Mouse (Mus musculus): ENCODE measurements at regions not wholly inside any gene's neighbourhood (a gene's known extent, or its start where the extent isn't known, plus 50 kb on each side); places are given as distances from the start of the nearest gene placed in this dataset.

GRCm38 (mm10) chr6:144841510-144841909 lies 59.7 kb upstream of the Sox5 start:
- no peaks in the 10 kb centered on the region for H3K4me1 ChIP-seq (ENCODE audit: insufficient read depth, low read length)
- no peak overlapping the region for H3K4me3 ChIP-seq (ENCODE audit: low read depth, low read length)
- no peak for DNase-seq (ENCODE audit: low spot score)
- no peaks in the 10 kb centered on the region for H3K9me3 ChIP-seq (ENCODE audit: low read length)
- TF ChIP-seq CTCF (IDR thresholded peaks at IDR 0.05): peak; percentile 24; the same call in 1 of the 2 replicates
- no peak overlapping the region for H3K27ac ChIP-seq (ENCODE audit: low read depth, low read length)
- H3K9ac ChIP-seq (replicated peaks; ENCODE audit: low read length, poor library complexity, severe bottlenecking): no peak overlapping the region
- 75% methylated on average over 3 of the region's 3 CpGs for WGBS
- H3K4me2 ChIP-seq (ENCODE audit: low read depth, low read length, poor library complexity, severe bottlenecking): no peak overlapping the region
- no peaks in the 10 kb centered on the region for H3K27me3 ChIP-seq (ENCODE audit: insufficient read depth, low read length)
- H3K36me3 ChIP-seq (ENCODE audit: insufficient read depth, low read length): no peaks in the 10 kb centered on the region
- ATAC-seq (ENCODE audit: low FRiP score): no peak

- H3K4me3 ChIP-seq (ENCODE audit: low read depth, low read length): no peak overlapping the region
- TF ChIP-seq CTCF (IDR thresholded peaks at IDR 0.05): no peak
- H3K36me3 ChIP-seq (ENCODE audit: insufficient read depth, low read length): no peaks in the 10 kb centered on the region
- 100% methylated on average over 1 of the region's 1 CpGs for WGBS
- H3K4me2 ChIP-seq (ENCODE audit: low read depth, low read length, poor library complexity, severe bottlenecking): no peak overlapping the region
- DNase-seq (ENCODE audit: low spot score): no peak
- H3K27me3 ChIP-seq (ENCODE audit: insufficient read depth, low read length): no peaks in the 10 kb centered on the region
- no peaks in the 10 kb centered on the region for H3K9me3 ChIP-seq (ENCODE audit: low read length)
- ATAC-seq (ENCODE audit: low FRiP score): no peak
- no peaks in the 10 kb centered on the region for H3K4me1 ChIP-seq (ENCODE audit: insufficient read depth, low read length)
- no peak overlapping the region for H3K27ac ChIP-seq (ENCODE audit: low read depth, low read length)
- no peak overlapping the region for H3K9ac ChIP-seq (replicated peaks; ENCODE audit: low read length, poor library complexity, severe bottlenecking)
Measured at GRCm38 (mm10) chr6:144839383-144839782, 57.6 kb upstream of the Sox5 start.

DNA sequence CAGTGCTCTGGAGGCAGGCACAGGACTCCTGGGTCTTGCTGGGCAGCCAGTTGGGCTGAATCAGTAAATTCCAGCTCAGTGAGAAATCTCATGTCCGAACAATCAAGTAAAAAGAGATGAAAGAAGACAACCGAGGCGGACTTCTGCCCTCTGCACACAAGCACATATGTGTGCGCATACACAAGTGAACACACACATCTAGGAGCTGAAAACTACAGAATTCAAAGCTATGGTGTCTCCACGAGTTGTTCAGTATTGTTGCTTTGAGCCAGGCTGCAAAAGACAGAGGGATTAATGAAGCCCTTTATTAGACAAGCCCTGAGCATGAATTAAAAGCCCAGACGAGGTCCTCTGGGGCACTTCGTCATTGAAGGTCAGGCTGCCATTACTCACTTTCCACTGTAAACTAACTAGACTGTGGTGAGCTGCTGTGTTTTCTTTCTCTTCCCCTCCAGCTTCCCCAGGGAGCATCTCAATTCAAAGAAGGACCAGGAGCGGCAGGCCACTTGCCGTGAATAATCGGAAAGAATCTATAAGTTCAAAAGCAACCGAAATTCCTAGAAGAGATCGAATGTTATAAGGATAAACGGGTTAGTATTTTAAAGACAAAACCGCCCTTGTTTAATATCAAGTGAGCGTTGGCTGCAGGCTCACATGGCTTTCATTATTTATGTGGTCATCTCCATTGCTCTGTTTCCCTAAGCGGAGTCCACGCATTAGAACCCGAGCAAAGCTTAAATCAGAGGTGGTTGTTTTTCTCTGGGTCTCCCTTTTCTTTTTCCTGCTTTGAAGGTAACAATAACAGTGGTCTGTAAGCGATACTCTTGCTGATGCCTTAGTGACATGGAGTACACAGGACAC lies 52.8 kb upstream of the Sox5 start:
- WGBS: 27% methylated on average over 19 of the region's 19 CpGs
- H3K27ac ChIP-seq (ENCODE audit: low read depth, low read length): no peak overlapping the region
- no peaks in the 10 kb centered on the region for H3K36me3 ChIP-seq (ENCODE audit: insufficient read depth, low read length)
- no peak for ATAC-seq (ENCODE audit: low FRiP score)
- no peak overlapping the region for H3K4me3 ChIP-seq (ENCODE audit: low read depth, low read length)
- H3K4me1 ChIP-seq (ENCODE audit: insufficient read depth, low read length): no peaks in the 10 kb centered on the region
- no peak for TF ChIP-seq CTCF (IDR thresholded peaks at IDR 0.05)
- no peaks in the 10 kb centered on the region for H3K27me3 ChIP-seq (ENCODE audit: insufficient read depth, low read length)
- no peak overlapping the region for H3K4me2 ChIP-seq (ENCODE audit: low read depth, low read length, poor library complexity, severe bottlenecking)
- no peak overlapping the region for H3K9ac ChIP-seq (replicated peaks; ENCODE audit: low read length, poor library complexity, severe bottlenecking)
- H3K9me3 ChIP-seq (ENCODE audit: low read length): no peaks in the 10 kb centered on the region
- DNase-seq (ENCODE audit: low spot score): no peak
